Mouse (Mus musculus): Measurements from ENCODE around the gene Mgst2. TPM values are rescaled to one million over a fixed set of nuclear protein-coding genes. Genes with fewer than 3 reads are reported as not detected.
A peak's percentile ranks its signal among the peaks of the same experiment; 100 is the strongest.

The Mgst2 gene
- polyA plus RNA-seq, 1 experiment from 2014 or later = 0.58 TPM

DNA sequence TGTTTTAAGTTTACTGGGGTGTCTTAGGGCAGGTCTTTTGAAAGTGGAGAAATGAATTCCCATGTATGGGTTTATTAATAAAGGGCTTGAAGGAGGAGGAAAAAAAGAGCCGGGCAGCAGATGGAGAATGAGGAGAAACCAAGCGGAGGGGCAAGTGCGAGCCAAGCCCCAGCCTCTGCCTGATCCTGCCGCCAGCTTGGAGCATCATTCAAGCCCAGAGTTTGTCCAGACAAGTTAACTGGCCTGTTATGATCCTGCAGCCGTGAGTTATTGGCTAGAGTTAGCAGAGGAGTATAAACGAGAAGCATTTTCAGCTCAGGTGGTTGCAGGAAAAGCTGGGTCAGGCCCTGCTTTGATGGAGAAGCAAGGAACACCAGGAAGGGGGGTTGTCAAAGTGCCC, 26.2 kb downstream of the Mgst2 start:
- ATAC-seq (ENCODE audit: insufficient read depth, low FRiP score, low TSS enrichment) (no peak), DNase-seq (ENCODE audit: low spot score) (no peak)
- Histone ChIP-seq H3K27ac (ENCODE audit: low read depth, low read length) (no peak overlapping the region), H3K36me3 (ENCODE audit: control insufficient read depth, insufficient read depth, low read length) (peaks cover 8% of the 10 kb centered on the region), H3K9ac (ENCODE audit: low read length) (no peak overlapping the region), H3K4me3 (ENCODE audit: low read depth, low read length) (no peak overlapping the region), H3K4me1 (ENCODE audit: control insufficient read depth, insufficient read depth, low read length) (no peaks in the 10 kb centered on the region), H3K9me3 (ENCODE audit: control insufficient read depth, low read length) (no peaks in the 10 kb centered on the region), H3K27me3 (ENCODE audit: control insufficient read depth, insufficient read depth, low read length) (no peaks in the 10 kb centered on the region), H3K4me2 (ENCODE audit: low read depth) (no peak overlapping the region)
- WGBS = 96% methylated on average over 6 of the region's 6 CpGs

DNA sequence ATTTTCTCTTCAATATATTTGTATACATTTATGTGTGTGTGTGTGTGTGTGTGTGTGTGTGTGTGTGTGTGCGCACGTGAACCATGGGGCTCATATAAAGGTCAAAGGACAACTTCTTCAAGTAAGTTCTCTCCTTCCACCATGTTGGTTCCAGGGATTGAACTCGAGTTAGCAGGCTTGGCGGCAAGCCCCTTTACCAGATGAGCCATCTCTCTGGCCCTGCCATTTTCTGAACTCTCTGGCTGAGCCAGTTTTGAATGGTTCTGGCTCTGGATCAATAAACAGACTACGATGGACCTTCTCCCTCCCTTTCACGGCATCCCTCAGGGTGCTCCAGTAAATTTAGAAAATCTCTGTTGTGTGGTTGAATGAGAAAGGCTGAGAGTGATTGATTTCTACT, 26.6 kb downstream of the Mgst2 start:
- Histone ChIP-seq H3K9ac (ENCODE audit: low read length) (no peak overlapping the region), H3K4me3 (ENCODE audit: low read depth, low read length) (no peak overlapping the region), H3K9me3 (ENCODE audit: control insufficient read depth, low read length) (no peaks in the 10 kb centered on the region), H3K4me2 (ENCODE audit: low read depth) (no peak overlapping the region), H3K27me3 (ENCODE audit: control insufficient read depth, insufficient read depth, low read length) (no peaks in the 10 kb centered on the region), H3K4me1 (ENCODE audit: control insufficient read depth, insufficient read depth, low read length) (no peaks in the 10 kb centered on the region), H3K27ac (ENCODE audit: low read depth, low read length) (no peak overlapping the region), H3K36me3 (ENCODE audit: control insufficient read depth, insufficient read depth, low read length) (peaks cover 8% of the 10 kb centered on the region)
- DNase-seq (ENCODE audit: low spot score) = no peak
- ATAC-seq (ENCODE audit: insufficient read depth, low FRiP score, low TSS enrichment) = no peak
- whole genome bisulfite sequencing = 70% methylated on average over 6 of the region's 6 CpGs

DNA sequence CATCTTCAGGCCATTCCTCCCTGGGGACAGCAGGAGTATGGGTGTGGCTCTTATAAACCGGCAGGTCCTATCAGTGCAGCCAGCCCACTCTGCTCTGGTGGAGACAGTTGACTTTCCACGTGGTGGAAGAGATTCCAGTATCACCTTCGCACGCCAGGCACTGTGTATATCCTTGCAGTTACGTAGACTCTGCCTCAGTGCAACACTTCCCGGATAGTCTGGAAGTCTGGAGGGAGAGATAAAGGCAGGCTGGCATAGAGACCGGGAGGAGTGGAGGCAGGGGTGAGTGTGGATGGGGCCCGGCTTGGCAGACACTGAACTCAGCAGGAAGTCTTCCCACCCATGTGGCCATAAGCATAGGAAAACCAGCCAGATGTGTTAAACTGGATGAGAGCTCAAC, 28.6 kb downstream of the Mgst2 start:
- H3K36me3 ChIP-seq (ENCODE audit: control insufficient read depth, insufficient read depth, low read length) = peaks cover 8% of the 10 kb centered on the region
- no peak for ATAC-seq (ENCODE audit: insufficient read depth, low FRiP score, low TSS enrichment)

DNA sequence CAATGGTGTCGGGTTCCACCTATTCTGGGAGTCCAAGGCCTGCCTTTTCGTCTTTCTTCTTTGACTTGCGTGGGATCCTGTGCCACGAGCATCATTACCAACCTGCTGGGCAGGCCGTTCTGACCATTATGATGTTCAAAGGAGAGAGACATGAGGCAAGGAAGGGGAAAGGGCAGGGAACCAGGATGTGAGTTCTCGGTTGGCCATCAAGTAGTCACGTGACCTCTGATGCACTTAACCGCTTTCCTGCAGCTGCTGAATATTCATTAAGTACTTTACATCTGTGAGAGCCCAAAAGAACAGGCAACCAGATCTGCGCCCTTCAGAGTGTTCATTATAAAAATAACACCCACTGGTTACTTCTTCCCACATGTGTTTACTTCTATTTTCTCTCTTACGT, 33.0 kb downstream of the Mgst2 start:
- no peak for ATAC-seq (ENCODE audit: insufficient read depth, low FRiP score, low TSS enrichment)
- Histone ChIP-seq H3K4me1 (ENCODE audit: control insufficient read depth, insufficient read depth, low read length) (no peaks in the 10 kb centered on the region), H3K4me3 (ENCODE audit: low read depth, low read length) (no peak overlapping the region), H3K27me3 (ENCODE audit: control insufficient read depth, insufficient read depth, low read length) (no peaks in the 10 kb centered on the region), H3K27ac (ENCODE audit: low read depth, low read length) (no peak overlapping the region), H3K9ac (ENCODE audit: low read length) (no peak overlapping the region), H3K36me3 (ENCODE audit: control insufficient read depth, insufficient read depth, low read length) (peaks cover 8% of the 10 kb centered on the region), H3K9me3 (ENCODE audit: control insufficient read depth, low read length) (no peaks in the 10 kb centered on the region), H3K4me2 (ENCODE audit: low read depth) (no peak overlapping the region)
- no peak for DNase-seq (ENCODE audit: low spot score)
- 81% methylated on average over 10 of the region's 10 CpGs for WGBS

More for the DNA sequence above, 28.6 kb downstream of the Mgst2 start:
- Histone ChIP-seq H3K27ac (ENCODE audit: low read depth, low read length) (no peak overlapping the region), H3K27me3 (ENCODE audit: control insufficient read depth, insufficient read depth, low read length) (no peaks in the 10 kb centered on the region), H3K4me2 (ENCODE audit: low read depth) (no peak overlapping the region), H3K4me1 (ENCODE audit: control insufficient read depth, insufficient read depth, low read length) (no peaks in the 10 kb centered on the region), H3K9me3 (ENCODE audit: control insufficient read depth, low read length) (no peaks in the 10 kb centered on the region), H3K4me3 (ENCODE audit: low read depth, low read length) (no peak overlapping the region), H3K9ac (ENCODE audit: low read length) (no peak overlapping the region)
- 88% methylated on average over 8 of the region's 8 CpGs for WGBS
- no peak for DNase-seq (ENCODE audit: low spot score)

DNA sequence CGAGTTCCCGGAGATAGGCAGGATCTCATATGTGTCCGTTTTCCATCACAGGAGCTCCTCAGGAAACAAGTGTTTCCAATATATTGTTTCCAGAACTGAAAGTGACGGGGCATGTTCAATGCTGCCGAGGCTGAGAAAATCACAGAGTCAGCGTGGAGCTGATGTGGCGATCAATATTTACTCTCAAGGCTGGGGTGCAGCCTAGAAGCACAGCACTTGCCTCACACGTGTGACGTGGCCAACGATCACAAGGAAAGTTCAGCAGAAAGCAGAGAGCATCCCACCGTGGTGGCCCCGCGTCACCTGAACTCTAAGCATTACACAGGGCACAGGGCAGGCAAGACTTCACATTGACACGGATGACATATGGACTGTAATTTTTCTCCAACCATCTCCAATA, 34.4 kb downstream of the Mgst2 start:
- no peak overlapping the region for H3K4me2 ChIP-seq (ENCODE audit: low read depth)
- ATAC-seq (ENCODE audit: insufficient read depth, low FRiP score, low TSS enrichment) (no peak), DNase-seq (ENCODE audit: low spot score) (no peak)
- no peaks in the 10 kb centered on the region for H3K4me1 ChIP-seq (ENCODE audit: control insufficient read depth, insufficient read depth, low read length)
- H3K27me3 ChIP-seq (ENCODE audit: control insufficient read depth, insufficient read depth, low read length) = no peaks in the 10 kb centered on the region
- H3K36me3 ChIP-seq (ENCODE audit: control insufficient read depth, insufficient read depth, low read length) = peaks cover 8% of the 10 kb centered on the region
- H3K27ac ChIP-seq (ENCODE audit: low read depth, low read length) = no peak overlapping the region
- no peak overlapping the region for H3K4me3 ChIP-seq (ENCODE audit: low read depth, low read length)
- 92% methylated on average over 14 of the region's 14 CpGs for WGBS
- no peak overlapping the region for H3K9ac ChIP-seq (ENCODE audit: low read length)
- no peaks in the 10 kb centered on the region for H3K9me3 ChIP-seq (ENCODE audit: control insufficient read depth, low read length)

DNA sequence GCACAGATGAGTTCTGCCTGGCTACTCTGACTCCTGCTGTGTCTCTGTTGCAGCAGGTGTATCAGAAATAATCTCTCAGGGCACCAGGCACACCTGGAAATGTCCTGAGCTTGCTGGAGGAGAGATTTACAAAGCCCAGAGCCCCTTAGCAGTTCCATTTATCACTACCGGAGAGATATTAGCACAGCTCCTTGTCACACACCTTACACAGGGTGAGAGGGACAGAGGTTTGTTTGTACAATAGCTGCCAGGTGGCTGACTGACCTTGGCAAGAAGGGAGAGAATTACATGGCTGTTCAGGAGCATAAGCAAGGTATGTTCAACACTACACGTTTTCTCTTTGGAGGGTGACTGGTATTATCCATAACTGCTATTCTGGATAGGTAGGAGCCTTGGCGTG, 35.6 kb downstream of the Mgst2 start:
- Histone ChIP-seq H3K27me3 (ENCODE audit: control insufficient read depth, insufficient read depth, low read length) (no peaks in the 10 kb centered on the region), H3K4me3 (ENCODE audit: low read depth, low read length) (no peak overlapping the region), H3K27ac (ENCODE audit: low read depth, low read length) (no peak overlapping the region), H3K4me1 (ENCODE audit: control insufficient read depth, insufficient read depth, low read length) (0 out of 2 replicates have a peak, but pooled peaks cover 2% of the 10 kb centered on the region), H3K36me3 (ENCODE audit: control insufficient read depth, insufficient read depth, low read length) (no peaks in the 10 kb centered on the region), H3K9me3 (ENCODE audit: control insufficient read depth, low read length) (no peaks in the 10 kb centered on the region), H3K9ac (ENCODE audit: low read length) (no peak overlapping the region), H3K4me2 (ENCODE audit: low read depth) (no peak overlapping the region)
- ATAC-seq (ENCODE audit: insufficient read depth, low FRiP score, low TSS enrichment) (no peak), DNase-seq (ENCODE audit: low spot score) (no peak)
- WGBS = 90% methylated on average over 3 of the region's 3 CpGs

DNA sequence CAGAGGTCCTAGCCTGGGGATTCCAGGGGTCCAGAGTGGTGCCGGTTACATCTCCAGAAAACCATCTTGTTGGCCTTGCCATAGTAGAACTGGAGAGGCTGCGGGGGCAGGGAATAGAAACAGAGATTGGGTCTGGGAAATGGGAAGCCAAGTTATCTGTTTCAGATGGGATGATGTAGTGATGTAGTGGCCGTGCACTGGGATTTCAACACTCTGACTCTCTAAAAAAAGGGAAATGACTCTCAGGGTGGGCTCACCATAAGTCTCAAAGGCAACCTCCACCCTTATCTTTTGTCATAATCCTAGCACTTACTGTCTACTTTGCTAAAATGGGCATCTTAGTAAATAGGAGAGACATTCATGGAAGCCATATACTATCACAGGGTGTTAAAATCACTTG, 37.8 kb downstream of the Mgst2 start:
- H3K27me3 ChIP-seq (ENCODE audit: control insufficient read depth, insufficient read depth, low read length) = no peaks in the 10 kb centered on the region
- 92% methylated on average over 3 of the region's 3 CpGs for WGBS
- peaks cover 14% of the 10 kb centered on the region; the same call in 1 of the 2 replicates for H3K4me1 ChIP-seq (ENCODE audit: control insufficient read depth, insufficient read depth, low read length)
- ATAC-seq (ENCODE audit: insufficient read depth, low FRiP score, low TSS enrichment) (no peak), DNase-seq (ENCODE audit: low spot score) (no peak)
- H3K27ac ChIP-seq (ENCODE audit: low read depth, low read length) = no peak overlapping the region
- H3K4me2 ChIP-seq (ENCODE audit: low read depth) = no peak overlapping the region
- no peaks in the 10 kb centered on the region for H3K36me3 ChIP-seq (ENCODE audit: control insufficient read depth, insufficient read depth, low read length)
- H3K4me3 ChIP-seq (ENCODE audit: low read depth, low read length) = no peak overlapping the region
- H3K9me3 ChIP-seq (ENCODE audit: control insufficient read depth, low read length) = no peaks in the 10 kb centered on the region
- no peak overlapping the region for H3K9ac ChIP-seq (ENCODE audit: low read length)

DNA sequence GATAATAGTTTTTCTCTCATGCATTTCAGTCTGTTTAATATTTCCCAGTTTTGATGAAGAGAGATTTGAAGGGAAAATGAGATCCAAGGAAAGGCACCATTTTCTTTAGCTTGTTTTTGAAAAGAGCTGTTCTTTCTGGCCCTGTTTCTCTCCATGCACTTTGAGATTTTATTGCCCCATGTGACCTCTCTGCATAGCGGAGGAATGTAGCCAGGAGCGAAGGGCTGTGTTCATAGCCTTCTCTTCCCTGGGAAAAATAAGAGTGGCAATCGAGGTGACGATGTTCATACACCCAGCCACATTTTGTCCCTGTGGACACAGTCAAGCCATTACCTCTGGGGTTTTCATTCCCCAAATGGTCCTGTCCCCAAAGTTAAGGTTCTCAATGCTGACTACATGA, 40.0 kb downstream of the Mgst2 start:
- Histone ChIP-seq H3K9me3 (ENCODE audit: control insufficient read depth, low read length) (no peaks in the 10 kb centered on the region), H3K4me1 (ENCODE audit: control insufficient read depth, insufficient read depth, low read length) (peaks cover 14% of the 10 kb centered on the region; the same call in 1 of the 2 replicates), H3K27me3 (ENCODE audit: control insufficient read depth, insufficient read depth, low read length) (no peaks in the 10 kb centered on the region), H3K27ac (ENCODE audit: low read depth, low read length) (no peak overlapping the region), H3K4me3 (ENCODE audit: low read depth, low read length) (no peak overlapping the region), H3K36me3 (ENCODE audit: control insufficient read depth, insufficient read depth, low read length) (no peaks in the 10 kb centered on the region), H3K4me2 (ENCODE audit: low read depth) (no peak overlapping the region), H3K9ac (ENCODE audit: low read length) (no peak overlapping the region)
- whole genome bisulfite sequencing = 34% methylated on average over 4 of the region's 4 CpGs
- ATAC-seq (ENCODE audit: insufficient read depth, low FRiP score, low TSS enrichment) (no peak), DNase-seq (ENCODE audit: low spot score) (no peak)

DNA sequence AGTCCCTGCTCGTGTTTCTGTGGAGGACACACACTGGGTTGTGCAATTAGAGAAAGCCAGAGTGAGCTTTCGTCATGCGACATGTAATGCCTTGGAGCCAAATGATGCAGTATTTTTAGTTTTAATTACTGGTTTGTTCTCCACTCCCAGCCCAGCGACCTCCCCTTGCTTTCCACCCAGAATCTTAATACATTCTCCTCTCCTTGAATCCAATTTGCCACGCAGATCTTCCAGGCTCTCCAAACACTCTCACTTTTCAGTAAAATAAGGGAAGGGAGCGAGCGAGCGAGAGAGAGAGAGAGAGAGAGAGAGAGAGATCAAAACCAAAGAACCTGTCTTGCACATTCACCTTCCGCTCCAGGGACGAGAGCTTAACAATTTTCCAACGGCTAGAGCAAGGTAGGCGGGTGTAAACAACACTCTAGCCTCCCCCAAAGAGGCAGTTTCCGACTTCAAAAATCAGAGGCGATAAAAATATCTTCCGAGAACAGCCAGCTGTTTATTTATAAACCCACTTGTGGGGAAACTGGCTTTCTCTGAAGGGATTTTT, 40.6 kb downstream of the Mgst2 start:
- no peaks in the 10 kb centered on the region for H3K36me3 ChIP-seq (ENCODE audit: control insufficient read depth, insufficient read depth, low read length)
- no peaks in the 10 kb centered on the region for H3K27me3 ChIP-seq (ENCODE audit: control insufficient read depth, insufficient read depth, low read length)
- H3K4me2 ChIP-seq (ENCODE audit: low read depth) = peak overlapping the region; percentile 39
- WGBS = 45% methylated on average over 15 of the region's 15 CpGs
- H3K9me3 ChIP-seq (ENCODE audit: control insufficient read depth, low read length) = no peaks in the 10 kb centered on the region
- DNase-seq (ENCODE audit: low spot score) (peak; percentile 18), ATAC-seq (ENCODE audit: insufficient read depth, low FRiP score, low TSS enrichment) (no peak)
- peaks cover 14% of the 10 kb centered on the region; the same call in 1 of the 2 replicates for H3K4me1 ChIP-seq (ENCODE audit: control insufficient read depth, insufficient read depth, low read length)
- H3K4me3 ChIP-seq (ENCODE audit: low read depth, low read length) = no peak overlapping the region
- 0 out of 2 replicates have a peak overlapping the region, but pooled peaks have one; percentile 68 for H3K9ac ChIP-seq (ENCODE audit: low read length)
- H3K27ac ChIP-seq (ENCODE audit: low read depth, low read length) = 0 out of 2 replicates have a peak overlapping the region, but pooled peaks have one; percentile 95

Data from neural tube, embryonic 11.5 days (tissue).